Mouse (Mus musculus) layer of hippocampus, adult 9-10 months (tissue): ENCODE data around the gene Olfr1358.

Source experiments
- DNase-seq: peaks from one replicate; pipeline ENCODE4 v3.0.0; 2022; ENCODE audit warnings: low spot score

Gene Olfr1358

GRCm38 (mm10) chr10:78569686-78570085, 52.5 kb downstream of the Olfr1358 start:
- no peak for DNase-seq
